Mouse (Mus musculus) embryo, embryonic 11 days (tissue): Measurements from ENCODE around the gene Commd1.

Experiments used
- DNase-seq: peaks from one replicate; pipeline ENCODE4 v3.0.0-alpha.2; 2015

The Commd1 gene

DNA sequence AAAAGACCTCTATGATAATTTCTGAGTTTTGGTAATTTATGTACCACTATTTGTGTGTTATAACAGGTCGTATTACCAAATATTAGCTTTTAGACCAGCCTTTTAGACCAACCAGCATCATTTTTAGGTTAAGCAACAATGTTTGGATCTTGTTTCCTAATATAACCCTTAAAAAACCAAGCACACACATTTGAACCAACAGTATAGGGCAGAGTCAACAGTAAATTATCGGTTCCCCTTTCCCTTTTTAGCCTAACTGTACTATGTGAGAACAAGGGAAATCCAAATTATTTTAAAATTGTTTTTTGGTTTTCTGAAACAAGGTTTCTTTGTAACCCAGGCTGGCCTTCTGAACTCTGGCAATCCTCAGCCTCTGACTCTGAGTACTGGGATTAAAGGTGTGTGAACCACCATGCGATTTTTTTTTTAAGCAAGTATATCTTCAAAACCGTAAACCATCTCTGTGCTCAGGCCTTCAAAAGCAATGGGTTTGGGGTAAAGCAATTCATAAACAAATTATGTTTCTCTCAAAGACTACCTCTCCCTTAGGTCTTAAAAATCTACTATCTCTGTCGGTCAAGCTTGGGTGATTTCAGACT lies 125.0 kb downstream of the Commd1 start:
- no peak for DNase-seq

DNA sequence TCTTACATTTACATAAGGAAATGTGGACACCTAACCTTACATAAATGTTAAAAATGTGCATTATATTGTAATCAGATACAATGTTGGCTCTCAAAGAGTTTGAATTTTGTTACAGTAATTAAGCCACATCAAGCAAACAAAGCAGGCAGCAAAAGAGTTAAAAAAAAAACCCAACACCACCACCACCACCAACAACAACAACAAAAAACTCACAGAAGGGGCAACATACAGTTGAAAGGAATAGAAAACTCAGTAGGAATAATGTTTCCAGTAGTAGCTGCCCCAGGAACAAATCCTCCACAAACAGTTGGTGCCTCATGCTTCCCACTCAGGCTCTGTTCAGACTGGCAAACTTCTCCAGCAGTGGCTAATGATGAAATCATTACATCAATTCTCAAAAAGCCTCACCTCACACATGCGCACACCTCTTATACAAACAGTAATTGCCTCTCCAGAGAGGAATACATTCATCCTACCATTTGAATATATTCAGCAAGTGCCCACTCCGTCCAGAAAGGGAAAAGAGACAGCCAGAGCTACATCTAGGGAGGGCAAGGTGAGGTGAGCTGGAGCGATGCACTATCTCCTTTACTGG lies 125.7 kb downstream of the Commd1 start:
- no peak for DNase-seq

DNA sequence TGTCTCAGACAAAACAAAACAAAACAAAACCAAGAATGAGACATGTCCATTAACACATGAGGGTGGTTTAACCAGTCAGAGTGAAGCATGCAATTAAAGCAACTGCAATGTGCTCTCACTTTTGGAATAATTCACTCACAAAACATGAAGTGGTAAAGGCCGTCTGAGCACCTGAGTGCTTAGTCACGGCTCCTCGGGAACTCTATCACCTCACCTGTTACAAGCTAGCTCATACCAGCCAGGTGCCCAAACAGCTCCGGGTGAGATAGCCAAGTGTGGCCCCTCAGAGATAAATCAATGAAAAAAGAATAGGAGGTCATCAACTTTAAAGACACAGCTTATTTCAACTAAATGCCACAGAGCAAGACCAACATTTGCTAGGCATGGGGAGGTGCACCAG lies 127.6 kb downstream of the Commd1 start:
- no peak for DNase-seq

DNA sequence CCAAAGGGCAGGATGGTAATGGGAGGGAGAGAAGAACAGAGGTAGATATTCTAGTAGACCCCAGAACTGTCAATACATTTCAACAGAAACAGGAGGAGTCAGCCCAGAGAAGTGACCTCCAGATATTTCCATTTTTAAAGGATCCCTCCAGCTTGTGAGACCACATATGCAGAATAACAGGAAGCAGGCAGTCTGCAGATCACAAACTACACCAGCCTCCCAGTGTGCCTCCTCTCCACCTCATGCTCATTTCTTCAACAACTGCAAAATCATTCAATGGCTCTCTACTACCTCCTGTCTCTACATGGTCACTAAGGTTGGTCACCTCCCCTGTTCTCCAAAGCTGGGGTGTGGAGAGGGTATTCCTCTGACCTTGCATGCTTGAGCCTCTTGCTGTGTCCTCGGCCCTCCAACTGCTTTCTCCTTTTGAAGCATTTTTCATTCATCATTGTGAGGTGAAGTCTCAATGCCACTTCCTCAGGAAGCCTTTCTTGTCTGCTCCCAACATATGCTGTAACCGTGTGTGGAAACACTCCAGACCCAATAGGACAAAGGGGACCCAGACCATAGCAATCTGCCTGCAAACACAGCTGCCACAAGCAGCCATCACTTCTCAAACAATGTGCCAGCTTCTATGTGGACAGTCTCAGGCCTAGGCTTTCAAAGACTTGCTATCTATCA lies 128.6 kb downstream of the Commd1 start:
- no peak for DNase-seq

DNA sequence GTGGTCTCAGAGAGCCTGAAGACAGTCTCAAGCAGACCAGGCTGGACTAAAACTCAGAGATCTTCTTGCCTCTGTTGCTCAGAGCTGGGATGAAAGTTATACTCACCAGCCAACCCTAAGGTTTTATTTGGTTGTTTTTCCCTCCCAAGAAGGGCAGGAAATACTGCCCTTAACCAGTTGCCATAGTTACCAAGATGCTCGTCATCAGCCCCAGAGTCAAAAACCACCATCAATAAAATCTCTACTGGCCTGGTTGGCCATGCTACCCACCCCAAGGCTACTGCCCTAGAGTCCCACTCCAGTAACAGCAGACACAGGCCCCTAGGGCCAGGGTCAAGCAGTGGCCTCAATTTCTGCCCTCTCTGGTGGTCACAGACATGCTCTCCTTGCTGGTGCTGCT lies 129.7 kb downstream of the Commd1 start:
- no peak for DNase-seq

DNA sequence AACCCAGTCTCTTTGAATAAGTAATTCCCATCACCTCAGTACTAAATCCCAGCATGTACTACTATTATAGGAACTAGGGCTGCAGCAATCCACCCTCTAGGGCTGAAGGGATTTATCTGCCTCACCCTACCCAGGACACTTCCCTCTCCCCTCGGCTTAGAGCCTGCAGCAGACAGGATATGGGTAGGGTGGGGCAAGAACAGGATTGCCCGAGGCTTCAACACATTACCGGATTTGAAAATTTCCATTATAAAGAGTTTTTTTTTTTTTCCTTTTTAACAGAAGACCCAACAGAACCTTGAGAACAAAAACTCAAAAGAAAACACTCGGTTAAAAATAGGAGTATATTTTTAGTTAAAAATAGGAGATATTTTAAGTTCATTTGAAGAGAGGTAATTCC lies 130.8 kb downstream of the Commd1 start:
- no peak for DNase-seq

DNA sequence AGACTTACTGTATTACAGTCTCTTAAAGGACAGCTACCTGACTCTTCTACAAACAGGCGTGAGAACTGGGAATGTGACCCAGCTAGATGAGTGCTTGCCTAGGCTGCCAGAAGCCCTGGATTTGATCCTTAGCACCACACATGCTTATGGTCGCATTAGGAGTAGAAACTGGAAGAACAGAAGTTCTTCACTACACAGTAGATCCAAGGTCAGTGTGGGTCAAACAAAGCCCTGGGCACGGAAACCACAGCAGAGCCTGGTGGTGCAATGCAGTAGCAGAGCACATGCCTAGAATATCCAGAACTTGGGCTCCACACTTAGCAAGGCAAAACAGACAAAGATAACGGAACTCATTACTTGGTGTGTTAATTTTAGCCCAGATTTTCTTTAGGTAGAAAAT lies 132.1 kb downstream of the Commd1 start:
- DNase-seq: no peak

DNA sequence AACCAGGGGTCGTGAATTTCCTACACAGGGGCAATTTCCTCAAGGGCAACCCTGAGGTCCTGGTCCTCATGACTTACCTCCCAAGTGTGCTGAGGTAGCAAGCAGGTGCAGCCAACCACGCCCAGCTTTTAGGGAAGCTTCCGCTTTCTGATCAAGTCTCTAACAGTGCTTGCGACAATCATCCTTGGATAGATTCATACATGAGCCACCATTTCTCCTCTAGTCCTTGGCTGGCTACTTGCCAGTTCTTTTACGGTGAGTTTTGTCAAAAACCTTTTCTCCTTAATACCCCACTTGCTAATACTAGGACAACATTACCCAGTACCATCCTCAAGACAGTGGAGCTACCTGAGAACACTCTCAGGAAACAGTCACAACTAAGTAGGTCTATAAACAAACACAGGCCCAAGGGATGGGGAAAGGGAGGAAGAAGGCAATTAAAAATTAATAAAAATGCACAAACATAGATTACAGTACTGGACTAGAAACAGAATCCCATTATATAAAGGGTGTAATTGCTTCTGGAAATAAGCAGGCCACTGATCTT lies 133.5 kb downstream of the Commd1 start:
- DNase-seq: no peak

DNA sequence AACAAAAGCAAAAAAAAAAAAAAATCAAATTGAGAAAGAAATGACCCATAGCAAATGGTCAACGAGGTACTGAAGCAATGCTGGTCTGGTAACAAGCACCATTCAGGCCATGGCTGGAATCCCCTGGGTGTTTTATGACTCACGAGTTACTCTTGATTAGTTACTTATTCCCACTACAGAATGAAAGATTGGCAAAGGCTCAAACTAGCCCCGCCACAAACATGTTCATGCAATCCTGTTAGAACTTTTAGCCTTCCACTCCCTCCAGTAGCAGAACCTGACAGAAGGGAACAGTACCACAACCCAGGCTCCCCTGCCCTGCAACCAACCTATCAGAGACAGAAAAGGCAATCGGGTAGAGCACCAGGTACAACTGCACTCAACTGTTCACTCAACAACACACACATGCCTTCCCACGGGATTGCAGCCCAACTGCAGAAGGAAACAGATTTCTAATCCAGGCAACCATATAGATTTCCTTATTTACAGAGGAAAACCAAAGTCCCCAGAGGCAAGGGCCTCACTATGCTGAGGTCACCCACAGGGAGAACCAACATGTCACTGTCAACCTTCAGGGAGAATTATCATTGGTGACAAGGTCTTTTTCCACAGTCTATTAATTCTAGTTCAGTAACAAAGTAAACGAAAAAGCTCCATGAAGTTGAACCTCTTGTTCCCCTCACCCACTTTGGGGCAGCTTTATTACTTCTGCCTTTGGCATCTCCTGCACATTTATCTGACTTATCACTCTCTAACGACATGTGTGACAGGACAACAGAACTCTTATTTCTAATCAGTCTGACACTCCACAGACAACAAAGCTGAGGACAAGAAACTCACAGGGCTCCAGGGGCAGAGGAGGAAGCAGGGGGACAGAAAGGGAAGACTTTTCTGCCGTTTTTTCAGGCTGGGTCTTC lies 134.2 kb downstream of the Commd1 start:
- no peak for DNase-seq

DNA sequence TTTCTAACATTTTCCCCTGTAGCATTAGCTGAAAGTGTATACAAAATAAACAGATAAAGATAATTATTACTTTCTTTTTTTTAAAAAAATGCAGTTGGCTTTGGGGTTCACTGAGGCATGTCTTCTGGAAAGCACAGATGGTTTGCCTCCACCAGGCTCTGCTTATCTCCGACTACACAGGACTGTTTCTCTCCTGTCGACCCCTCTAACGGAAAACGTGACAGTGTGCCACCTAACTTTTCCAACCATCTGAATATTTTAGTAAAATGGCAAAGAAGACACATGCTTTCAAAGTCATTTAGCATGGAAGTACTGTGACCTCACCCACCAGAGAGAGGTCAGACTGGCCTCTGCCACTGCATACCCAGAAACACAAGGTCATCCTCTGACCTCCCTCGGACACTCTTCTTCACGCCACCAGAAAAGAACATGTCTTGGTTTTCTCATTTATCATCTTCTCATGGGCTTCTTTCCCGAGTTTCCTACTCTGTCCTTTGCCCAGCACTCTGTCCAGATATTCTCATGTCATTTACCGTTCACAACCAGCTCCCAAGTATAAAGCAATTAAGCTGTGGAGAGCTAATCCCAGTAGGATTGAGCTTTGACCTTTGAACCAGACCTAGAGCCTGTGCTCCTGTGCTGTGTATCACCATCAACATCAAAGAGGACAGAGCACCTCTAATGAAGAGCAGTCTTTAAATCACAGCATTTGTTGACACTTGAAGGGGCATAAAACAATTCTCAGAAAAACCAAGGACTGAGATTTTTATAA lies 135.0 kb downstream of the Commd1 start:
- no peak for DNase-seq
